Mouse (Mus musculus) ES-Bruce4 (cell line): ENCODE data around the gene Zfp663.

Source experiments
- CTCF ChIP-seq: IDR thresholded peaks from one replicate; pipeline ENCODE4 v1.8.1; 2011; ENCODE audit warnings: low read depth, low read length
- EP300 ChIP-seq: IDR thresholded peaks from 2 replicates; pipeline ENCODE4 v1.6.1; 2011; ENCODE audit warnings: low read depth, low read length; ENCODE audit not compliant: insufficient read depth

DNA sequence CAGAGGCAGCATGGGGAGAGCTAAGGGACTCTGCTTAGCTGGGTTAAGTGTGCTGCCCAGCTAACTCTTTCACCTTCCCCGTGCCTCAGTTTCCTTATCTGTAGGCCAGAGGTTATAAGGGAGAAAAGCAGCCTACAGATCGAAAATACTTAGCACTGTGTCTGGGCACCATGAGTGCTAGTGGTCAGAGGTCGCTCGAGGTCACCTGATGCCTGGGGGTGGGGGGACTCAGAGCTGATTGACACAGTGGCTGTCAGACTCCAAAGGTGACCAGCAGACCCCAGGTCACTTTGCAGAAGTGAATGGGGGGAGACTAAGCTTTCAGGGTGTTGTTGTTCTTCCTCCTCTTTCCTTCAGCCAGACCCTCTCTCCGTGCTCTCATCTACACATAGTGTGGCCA, 45.8 kb upstream of the Zfp663 start:
- no peak for TF ChIP-seq EP300
- TF ChIP-seq CTCF = no peak
